Mouse (Mus musculus): ENCODE measurements around the gene Ankrd44. TPM values are rescaled to one million over a fixed set of nuclear protein-coding genes. Genes with fewer than 3 reads are reported as not detected.

Gene Ankrd44
- total RNA-seq, 2 experiments from 2014 or later = 19.9 to 23.5 TPM

DNA sequence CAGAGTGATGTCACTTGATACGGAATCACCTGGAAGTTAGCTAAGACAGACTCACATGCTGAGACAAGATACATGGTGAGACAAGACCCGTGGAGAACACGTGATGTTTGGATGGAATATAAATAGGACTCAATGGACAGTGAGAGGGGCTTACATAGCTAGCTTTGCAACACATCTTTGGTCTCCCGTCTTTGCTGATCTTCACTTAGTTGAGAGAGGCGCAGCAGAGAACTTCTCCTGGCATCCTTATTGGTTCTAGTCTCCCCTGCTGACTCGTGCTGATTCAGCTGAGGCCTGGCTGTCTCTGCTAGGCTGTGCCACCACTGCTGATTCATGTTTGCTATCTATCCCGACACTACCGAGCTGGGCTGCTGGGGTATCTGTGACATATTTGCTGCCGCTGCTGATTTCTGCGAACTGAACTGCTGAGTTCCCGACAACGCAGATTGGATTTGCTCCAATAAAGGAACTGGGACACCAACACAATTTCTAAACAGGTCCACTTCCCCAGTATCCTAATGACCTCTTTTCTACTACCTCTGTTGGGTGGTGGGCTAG, 23.4 kb downstream of the Ankrd44 start:
- no peak for TF ChIP-seq CTCF (IDR thresholded peaks at IDR 0.05)
- no peak overlapping the region for H3K4me3 ChIP-seq
- no peak for DNase-seq (ENCODE audit: extremely low spot score in 1 of 2, low spot score in 2 of 2)
- intact Hi-C loops (cut with DNase I) = no loop called here
- H3K27ac ChIP-seq = no peak overlapping the region

DNA sequence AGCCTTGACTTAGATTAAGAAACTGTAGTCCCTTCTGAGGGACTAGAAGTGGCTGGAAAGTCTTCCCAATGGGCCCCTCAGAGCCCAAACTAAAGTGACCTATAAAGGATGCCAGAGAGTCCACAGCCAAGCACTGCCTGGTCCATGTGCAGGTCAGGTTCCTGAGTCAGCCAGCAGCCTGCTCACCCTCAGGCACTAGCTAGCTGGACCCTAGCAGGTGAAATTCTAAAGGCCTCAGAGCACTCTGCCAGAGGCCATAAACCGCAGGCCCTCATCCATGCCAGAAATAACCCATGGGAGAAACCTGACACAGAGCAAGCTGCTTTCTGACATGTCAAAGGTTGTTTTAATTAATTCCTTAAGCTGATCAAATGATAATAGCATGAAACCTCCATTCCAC, 25.1 kb downstream of the Ankrd44 start:
- H3K27ac ChIP-seq = no peak overlapping the region
- DNase-seq (ENCODE audit: extremely low spot score in 1 of 2, low spot score in 2 of 2) = no peak
- no peak overlapping the region for H3K4me3 ChIP-seq
- no peak for TF ChIP-seq CTCF (IDR thresholded peaks at IDR 0.05)
- intact Hi-C loops (cut with DNase I) = no loop called here

DNA sequence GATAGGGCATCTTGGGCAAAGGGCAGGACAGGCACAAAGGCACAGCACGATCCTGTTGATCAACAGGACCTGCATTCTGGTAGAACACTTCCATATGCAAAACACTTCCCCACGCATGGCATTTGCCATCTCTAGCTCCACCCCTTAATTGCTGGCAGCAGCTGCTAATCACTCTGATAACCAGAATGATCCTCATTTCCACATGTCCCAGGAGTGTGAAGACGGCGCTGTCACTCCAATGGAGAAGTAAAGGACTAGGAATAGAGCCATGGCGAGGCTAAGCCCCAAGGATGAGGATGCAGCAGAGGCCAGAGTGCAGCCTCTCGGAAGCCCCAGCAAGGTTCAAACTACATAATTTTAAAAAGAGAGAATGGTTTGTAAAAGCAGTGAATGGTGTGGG, 26.9 kb downstream of the Ankrd44 start:
- no peak for TF ChIP-seq CTCF (IDR thresholded peaks at IDR 0.05)
- no peak overlapping the region for H3K4me3 ChIP-seq
- intact Hi-C loops (cut with DNase I) = loop anchor here (5.0 kb wide), 1 partner anchor 182 kb away; no protein-coding TSS in a partner anchor
- DNase-seq (ENCODE audit: extremely low spot score in 1 of 2, low spot score in 2 of 2) = no peak
- H3K27ac ChIP-seq = no peak overlapping the region

DNA sequence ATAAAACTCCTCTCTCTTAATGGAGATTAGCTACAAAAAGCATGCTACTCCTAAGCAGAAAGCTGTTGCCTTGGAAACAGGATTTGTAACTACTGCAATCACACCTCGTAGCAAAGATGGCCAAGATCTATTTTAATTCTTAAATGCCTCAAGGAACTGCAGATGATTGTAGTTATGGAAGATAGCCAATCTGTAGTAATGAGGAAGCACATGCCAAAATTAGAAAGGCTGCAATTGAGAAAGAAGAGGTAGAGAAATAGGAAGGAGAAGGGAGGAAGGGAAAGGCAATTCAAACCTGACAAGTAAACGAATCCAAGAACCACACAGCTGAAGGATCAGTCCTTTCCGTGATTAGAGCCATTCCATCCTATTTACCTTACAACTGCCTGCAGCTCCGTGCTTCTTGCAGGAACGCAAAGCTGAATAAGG, 27.5 kb downstream of the Ankrd44 start:
- Histone ChIP-seq H3K4me3 (no peak overlapping the region), H3K27ac (no peak overlapping the region; the same call in 1 of the 2 replicates)
- no peak for TF ChIP-seq CTCF (IDR thresholded peaks at IDR 0.05)
- DNase-seq (ENCODE audit: extremely low spot score in 1 of 2, low spot score in 2 of 2) = no peak
- intact Hi-C loops (cut with DNase I) = loop anchor here (5.0 kb wide), 1 partner anchor 181 kb away; no protein-coding TSS in a partner anchor

GRCm38 (mm10) chr1:54897726-54898125, 28.5 kb downstream of the Ankrd44 start:
- H3K27ac ChIP-seq = no peak overlapping the region
- TF ChIP-seq CTCF (IDR thresholded peaks at IDR 0.05) = no peak
- H3K4me3 ChIP-seq = no peak overlapping the region
- intact Hi-C loops (cut with DNase I) = loop anchor here (5.0 kb wide), 1 partner anchor 180 kb away; no protein-coding TSS in a partner anchor
- DNase-seq (ENCODE audit: extremely low spot score in 1 of 2, low spot score in 2 of 2) = no peak

- H3K4me3 ChIP-seq = no peak overlapping the region
- intact Hi-C loops (cut with DNase I) = loop anchor here (5.0 kb wide), 1 partner anchor 179 kb away; no protein-coding TSS in a partner anchor
- no peak for TF ChIP-seq CTCF (IDR thresholded peaks at IDR 0.05)
- DNase-seq (ENCODE audit: extremely low spot score in 1 of 2, low spot score in 2 of 2) = peak; percentile 52 to 59
- H3K27ac ChIP-seq = no peak overlapping the region; the same call in 1 of the 2 replicates
Observed at GRCm38 (mm10) chr1:54896109-54897085, 29.8 kb downstream of the Ankrd44 start.

DNA sequence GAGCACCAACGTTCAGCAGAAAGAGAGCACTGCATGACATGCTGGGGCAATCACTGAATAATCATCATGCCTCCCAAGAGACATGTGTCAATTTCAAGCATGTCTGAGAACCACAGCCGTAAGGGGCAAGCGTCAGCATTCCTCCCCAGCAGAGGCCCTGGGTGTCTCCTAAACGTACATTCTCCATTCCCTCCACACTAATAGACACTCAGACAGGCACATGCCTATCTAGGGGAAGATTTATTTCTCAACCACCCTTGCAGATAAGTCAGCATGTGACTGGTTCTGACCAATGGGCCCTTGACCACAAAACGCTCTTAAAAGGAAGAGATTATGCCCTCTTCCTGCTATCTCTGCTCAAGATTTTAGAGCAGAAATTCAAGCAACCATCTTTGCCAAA, 37.7 kb downstream of the Ankrd44 start:
- H3K4me3 ChIP-seq = no peak overlapping the region
- no peak overlapping the region for H3K27ac ChIP-seq
- intact Hi-C loops (cut with DNase I) = loop anchor here (10.0 kb wide), 1 partner anchor 674 kb away; no protein-coding TSS in a partner anchor
- TF ChIP-seq CTCF (IDR thresholded peaks at IDR 0.05) = no peak
- DNase-seq (ENCODE audit: extremely low spot score in 1 of 2, low spot score in 2 of 2) = no peak

- H3K4me3 ChIP-seq = no peak overlapping the region
- no peak overlapping the region for H3K27ac ChIP-seq
- no peak for DNase-seq (ENCODE audit: extremely low spot score in 1 of 2, low spot score in 2 of 2)
- TF ChIP-seq CTCF (IDR thresholded peaks at IDR 0.05) = no peak
- intact Hi-C loops (cut with DNase I) = loop anchor here (10.0 kb wide), 1 partner anchor 673 kb away; no protein-coding TSS in a partner anchor
Observed at GRCm38 (mm10) chr1:54887873-54888272, 38.3 kb downstream of the Ankrd44 start.

DNA sequence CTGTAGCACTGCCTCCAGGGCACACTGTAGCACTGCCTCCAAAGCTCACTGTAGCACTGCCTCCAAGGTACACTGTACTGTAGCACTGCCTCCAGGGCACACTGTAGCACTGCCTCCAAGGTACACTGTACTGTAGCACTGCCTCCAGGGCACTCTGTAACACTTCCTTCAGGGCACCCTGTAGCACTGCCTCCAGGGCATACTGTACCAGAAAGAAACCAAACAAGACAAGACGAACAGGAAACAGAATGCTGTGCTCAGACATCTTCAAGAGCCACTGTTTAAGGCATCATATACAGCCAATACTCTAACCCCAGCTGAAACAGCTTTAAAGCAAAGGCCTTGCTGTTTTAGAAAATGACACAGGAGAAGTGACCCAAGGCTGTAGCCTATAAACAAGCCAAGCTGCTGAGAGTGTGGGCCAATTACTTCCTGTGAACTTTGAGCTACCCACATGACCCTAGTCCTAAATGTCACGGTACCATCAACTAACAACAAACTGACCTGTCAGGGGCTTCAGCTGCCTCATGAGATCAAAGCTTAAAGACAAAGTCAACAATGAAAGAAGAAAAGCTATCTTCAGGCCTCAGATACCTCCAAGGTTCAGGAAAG, 43.2 kb downstream of the Ankrd44 start:
- no peak for DNase-seq (ENCODE audit: extremely low spot score in 1 of 2, low spot score in 2 of 2)
- Histone ChIP-seq H3K27ac (no peak overlapping the region), H3K4me3 (no peak overlapping the region)
- intact Hi-C loops (cut with DNase I) = loop anchor here (10.0 kb wide), 1 partner anchor 668 kb away; no protein-coding TSS in a partner anchor
- TF ChIP-seq CTCF (IDR thresholded peaks at IDR 0.05) = no peak

- H3K27ac ChIP-seq = no peak overlapping the region
- intact Hi-C loops (cut with DNase I) = loop anchor here (10.0 kb wide), 1 partner anchor 667 kb away; no protein-coding TSS in a partner anchor
Observed at GRCm38 (mm10) chr1:54881523-54881922, 44.7 kb downstream of the Ankrd44 start.

GRCm38 (mm10) chr1:54877423-54878073, 48.6 kb downstream of the Ankrd44 start:
- intact Hi-C loops (cut with DNase I) = no loop called here
- DNase-seq (ENCODE audit: extremely low spot score in 1 of 2, low spot score in 2 of 2) = no peak
- no peak for TF ChIP-seq CTCF (IDR thresholded peaks at IDR 0.05)
- Histone ChIP-seq H3K4me3 (no peak overlapping the region), H3K27ac (no peak overlapping the region)

More at GRCm38 (mm10) chr1:54881523-54881922, 44.7 kb downstream of the Ankrd44 start:
- no peak for DNase-seq (ENCODE audit: extremely low spot score in 1 of 2, low spot score in 2 of 2)
- no peak for TF ChIP-seq CTCF (IDR thresholded peaks at IDR 0.05)
- H3K4me3 ChIP-seq = no peak overlapping the region
